Mouse (Mus musculus) CH12.LX (cell line): ENCODE data around the gene Chrna4. TPM values are rescaled to one million over a fixed set of nuclear protein-coding genes. Genes with fewer than 3 reads are reported as not detected.

Experiments
- DNase-seq: peaks from one replicate; pipeline ENCODE4 v3.0.0-alpha.2; 2013; ENCODE audit errors: extremely low read depth
- H3K27ac ChIP-seq: 2 replicates; pipeline ENCODE4 v1.5.1; 2012; ENCODE audit warnings: low read depth, mild to moderate bottlenecking, control low read depth, moderate library complexity; ENCODE audit not compliant: insufficient read depth
- H3K27me3 ChIP-seq: replicated peaks from 2 replicates; pipeline ENCODE3; 2012; ENCODE audit warnings: inconsistent platforms
- H3K36me3 ChIP-seq, 2 experiments: replicated peaks in 1 of 2; 2 replicates each; pipeline versions ENCODE3 to v1.6.1; 2012; ENCODE audit warnings: inconsistent platforms in 1 of 2, low read length in 1 of 2, mild to moderate bottlenecking in 1 of 2, mixed read lengths in 1 of 2, moderate library complexity in 1 of 2; ENCODE audit not compliant: control insufficient read depth in 1 of 2, insufficient read depth in 1 of 2
- H3K4me1 ChIP-seq, 2 experiments: 2 replicates each; pipeline ENCODE4 v1.6.1; 2012; ENCODE audit warnings: inconsistent platforms in 1 of 2, moderate library complexity in 1 of 2; ENCODE audit not compliant: insufficient read depth in 2 of 2, control insufficient read depth in 1 of 2
- H3K4me2 ChIP-seq: 2 replicates; pipeline ENCODE4 v1.6.1; 2012; ENCODE audit warnings: low read depth, mild to moderate bottlenecking, control low read depth; ENCODE audit not compliant: poor library complexity, insufficient read depth, severe bottlenecking
- H3K4me3 ChIP-seq, 3 experiments: fragments of 150-350 bp in 1 of 3; sonication (generic) in 1 of 3; replicated peaks in 1 of 3; 2 replicates each; pipeline versions ENCODE3 to v1.5.1; 2011 to 2012; ENCODE audit warnings: low read depth in 2 of 3, low read length in 2 of 3, mild to moderate bottlenecking in 2 of 3, moderate library complexity in 2 of 3, control low read depth in 1 of 3, improper control_type of control experiment in 1 of 3, inconsistent platforms in 1 of 3, mixed read lengths in 1 of 3; ENCODE audit not compliant: poor library complexity in 1 of 3
- H3K79me2 ChIP-seq: replicated peaks from 2 replicates; pipeline ENCODE4 v1.6.1; 2012; ENCODE audit warnings: mild to moderate bottlenecking, moderate library complexity; ENCODE audit not compliant: control insufficient read depth, poor library complexity, insufficient read depth, severe bottlenecking; ENCODE audit errors: extremely low read depth
- H3K9ac ChIP-seq: 2 replicates; pipeline ENCODE4 v1.6.1; 2012; ENCODE audit warnings: low read depth, mild to moderate bottlenecking, control low read depth, moderate library complexity; ENCODE audit not compliant: insufficient read depth
- H3K9me3 ChIP-seq: replicated peaks from 2 replicates; pipeline ENCODE3; 2012; ENCODE audit warnings: low read length, inconsistent platforms, mixed read lengths
- CHD2 ChIP-seq: IDR thresholded peaks from 2 replicates; pipeline ENCODE4 v1.6.1; 2011; ENCODE audit warnings: low read length, improper control_type of control experiment
- ELF1 ChIP-seq: IDR thresholded peaks from 2 replicates; pipeline ENCODE4 v1.6.1; 2014; ENCODE audit warnings: low read depth, mild to moderate bottlenecking, inconsistent platforms, low read length, improper control_type of control experiment
- ETS1 ChIP-seq: conservative IDR thresholded peaks from 2 replicates; pipeline ENCODE4 v1.6.1; 2012; ENCODE audit warnings: low read depth, mild to moderate bottlenecking, inconsistent platforms, low read length, improper control_type of control experiment, moderate library complexity
- IRF4 ChIP-seq: IDR thresholded peaks from 2 replicates; pipeline ENCODE4 v1.6.1; 2014; ENCODE audit warnings: low read depth, mild to moderate bottlenecking, inconsistent platforms, low read length, improper control_type of control experiment
- KAT2A ChIP-seq: IDR thresholded peaks from 2 replicates; pipeline ENCODE4 v1.6.1; 2012; ENCODE audit warnings: low read length, improper control_type of control experiment, inconsistent platforms; ENCODE audit not compliant: insufficient replicate concordance
- MAFK ChIP-seq: IDR thresholded peaks from 2 replicates; pipeline ENCODE4 v1.6.1; 2011; ENCODE audit warnings: low read length, improper control_type of control experiment; ENCODE audit not compliant: insufficient replicate concordance
- MAX ChIP-seq: IDR thresholded peaks from 2 replicates; pipeline ENCODE4 v1.6.1; 2011; ENCODE audit warnings: low read length, improper control_type of control experiment
- MYC ChIP-seq: IDR thresholded peaks from 2 replicates; pipeline ENCODE4 v1.6.1; 2011; ENCODE audit warnings: low read depth, mild to moderate bottlenecking, improper control_type of control experiment, low read length
- NELFE ChIP-seq: IDR thresholded peaks from 2 replicates; pipeline ENCODE4 v1.6.1; 2011; ENCODE audit warnings: low read depth, low read length, improper control_type of control experiment
- PAX5 ChIP-seq: IDR thresholded peaks from 2 replicates; pipeline ENCODE4 v1.6.1; 2012; ENCODE audit warnings: low read length, inconsistent platforms, mixed read lengths
- POLR2A ChIP-seq: IDR thresholded peaks from 2 replicates; pipeline ENCODE4 v1.6.1; 2011; ENCODE audit warnings: low read depth, mild to moderate bottlenecking, improper control_type of control experiment, low read length
- POLR2AphosphoS2 ChIP-seq: IDR thresholded peaks from 2 replicates; pipeline ENCODE4 v1.6.1; 2011; ENCODE audit warnings: low read depth, low read length, improper control_type of control experiment
- RAD21 ChIP-seq: IDR thresholded peaks from 2 replicates; pipeline ENCODE4 v1.6.1; 2011; ENCODE audit warnings: low read depth, mild to moderate bottlenecking, low read length, improper control_type of control experiment, moderate library complexity
- RCOR1 ChIP-seq: conservative IDR thresholded peaks from 2 replicates; pipeline ENCODE4 v1.6.1; 2012; ENCODE audit warnings: low read depth, mild to moderate bottlenecking, inconsistent platforms, low read length, improper control_type of control experiment
- TCF12 ChIP-seq: IDR thresholded peaks from 2 replicates; pipeline ENCODE4 v1.6.1; 2014; ENCODE audit warnings: low read depth, mild to moderate bottlenecking, inconsistent platforms, low read length, improper control_type of control experiment
- UBTF ChIP-seq: IDR thresholded peaks from 2 replicates; pipeline ENCODE4 v1.6.1; 2012; ENCODE audit warnings: low read depth, mild to moderate bottlenecking, inconsistent platforms, low read length, improper control_type of control experiment, moderate library complexity
- USF1 ChIP-seq: IDR thresholded peaks from 2 replicates; pipeline ENCODE4 v1.6.1; 2014; ENCODE audit warnings: low read depth, mild to moderate bottlenecking, inconsistent platforms, low read length, improper control_type of control experiment
- ZC3H11A ChIP-seq: IDR thresholded peaks from 2 replicates; pipeline ENCODE4 v1.6.1; 2012; ENCODE audit warnings: low read depth, mild to moderate bottlenecking, inconsistent platforms, low read length, improper control_type of control experiment
- ZKSCAN1 ChIP-seq: IDR thresholded peaks from 2 replicates; pipeline ENCODE4 v1.6.1; 2012; ENCODE audit warnings: low read depth, inconsistent platforms, low read length, improper control_type of control experiment, borderline replicate concordance
- ZNF384 ChIP-seq: IDR thresholded peaks from 2 replicates; pipeline ENCODE4 v1.6.1; 2012; ENCODE audit warnings: low read depth, low read length, improper control_type of control experiment, inconsistent platforms
- dilution Hi-C: fragments of 300-500 bp; cut with MboI; formaldehyde crosslinking; loops from 2 replicates; pipeline ENCODE4 v1.14.3; 2020; ENCODE audit warnings: low sequenced_read_pairs; ENCODE audit not compliant: extremely low pct_unique_long_range_greater_than_20kb, extremely low pct_ligation_motif_present
- in situ Hi-C: fragments of 300-500 bp; cut with MboI; formaldehyde crosslinking; loops from 3 replicates; pipeline ENCODE4 v1.14.3; 2019; ENCODE audit warnings: low sequenced_read_pairs, low pct_ligation_motif_present, low pct_unique_long_range_greater_than_20kb, mixed read lengths
- polyA plus RNA-seq: library from polyadenylated mRNA; unstranded; fragments of >175 nt; gene quantifications from 2 replicates; pipeline ENCODE4 v1.2.1, GENCODE M21; 2012; ENCODE audit warnings: low read depth; ENCODE audit not compliant: insufficient read length
- total RNA-seq, 2 experiments: library from RNA; depleted of rRNA; stranded (reverse); fragments of 300-350 nt in 1 of 2; fragments of >200 nt in 1 of 2; gene quantifications; 2 replicates each; pipeline ENCODE4 v1.2.3; 2012 to 2014

Gene Chrna4
- total and polyA plus RNA-seq, 3 experiments, result not detected

- Histone ChIP-seq H3K4me1 (no peaks in the 10 kb centered on the region), H3K27ac (no peak overlapping the region), H3K4me2 (no peak overlapping the region), H3K9ac (no peak overlapping the region), H3K4me3 (no peak overlapping the region), H3K27me3 (peaks cover 96% of the 10 kb centered on the region), H3K79me2 (no peaks in the 10 kb centered on the region), H3K9me3 (no peaks in the 10 kb centered on the region), H3K36me3 (no peaks in the 10 kb centered on the region)
- dilution Hi-C loops, result no loop called here
- no peak for DNase-seq
- in situ Hi-C loops, result loop anchor here (10.0 kb wide), 1 partner anchor 254 kb away; no protein-coding TSS in a partner anchor
- TF ChIP-seq RCOR1 (no peak), CHD2 (no peak), POLR2A (no peak), ETS1 (no peak), IRF4 (no peak), ZC3H11A (no peak), NELFE (no peak), MAX (no peak), MYC (no peak), UBTF (no peak), ZKSCAN1 (no peak), PAX5 (no peak), USF1 (no peak), RAD21 (no peak), KAT2A (no peak), MAFK (no peak), ZNF384 (no peak)
These were observed 5.6 kb upstream of the Chrna4 start for GRCm38 (mm10) chr2:181048986-181049385.

- dilution Hi-C loops, result no loop called here
- H3K4me2 ChIP-seq, result no peak overlapping the region
- no peak overlapping the region for H3K4me3 ChIP-seq
- DNase-seq, result no peak
- H3K27ac ChIP-seq, result no peak overlapping the region
- H3K4me1 ChIP-seq, result no peaks in the 10 kb centered on the region
- H3K27me3 ChIP-seq, result peaks cover 95% of the 10 kb centered on the region
- H3K36me3 ChIP-seq, result no peaks in the 10 kb centered on the region
- in situ Hi-C loops, result loop anchor here (10.0 kb wide), 1 partner anchor 254 kb away; no protein-coding TSS in a partner anchor
- no peaks in the 10 kb centered on the region for H3K9me3 ChIP-seq
- TF ChIP-seq POLR2AphosphoS2, result no peak
- no peak for TF ChIP-seq TCF12
- TF ChIP-seq ELF1, result no peak
- no peaks in the 10 kb centered on the region for H3K79me2 ChIP-seq
- no peak overlapping the region for H3K9ac ChIP-seq
These were observed 5.1 kb upstream of the Chrna4 start for GRCm38 (mm10) chr2:181048252-181048945.
